Mouse (Mus musculus) neural tube, embryonic 11.5 days (tissue): ENCODE measurements at regions not wholly inside any gene's neighbourhood (a gene's known extent, or its start where the extent isn't known, plus 50 kb on each side); places are given as distances from the start of the nearest gene placed in this dataset.
A peak's percentile ranks its signal among the peaks of the same experiment; 100 is the strongest.

Source experiments
- ATAC-seq: fragments of 200-750 bp; cut with Nextera tagmentation; 2 replicates; pipeline ENCODE4 v1.8.0; 2017; ENCODE audit warnings: moderate number of reproducible peaks, mild to moderate bottlenecking, moderate TSS enrichment, moderate library complexity; ENCODE audit not compliant: insufficient read depth, low FRiP score, low TSS enrichment
- DNase-seq: peaks from one replicate; pipeline ENCODE4 v3.0.0-alpha.2; 2015; ENCODE audit warnings: low spot score
- H3K27ac ChIP-seq: fragments of 300-500 bp; sonication (generic); 2 replicates; pipeline ENCODE4 v1.5.1; 2014; ENCODE audit warnings: low read depth, mild to moderate bottlenecking, low read length
- H3K27me3 ChIP-seq: fragments of 300-500 bp; sonication (generic); 2 replicates; pipeline ENCODE4 v1.6.1; 2014; ENCODE audit warnings: mild to moderate bottlenecking, low read length, mixed read lengths; ENCODE audit not compliant: control insufficient read depth, insufficient read depth
- H3K36me3 ChIP-seq: fragments of 300-500 bp; sonication (generic); 2 replicates; pipeline ENCODE4 v1.6.1; 2014; ENCODE audit warnings: mild to moderate bottlenecking, low read length, moderate library complexity, mixed read lengths; ENCODE audit not compliant: control insufficient read depth, insufficient read depth
- H3K4me1 ChIP-seq: fragments of 300-500 bp; sonication (generic); 2 replicates; pipeline ENCODE4 v1.6.1; 2014; ENCODE audit warnings: low read length, mixed read lengths; ENCODE audit not compliant: control insufficient read depth, insufficient read depth
- H3K4me2 ChIP-seq: fragments of 300-500 bp; sonication (generic); 2 replicates; pipeline ENCODE4 v1.6.1; 2014; ENCODE audit warnings: low read depth, mild to moderate bottlenecking, moderate library complexity
- H3K4me3 ChIP-seq: fragments of 300-500 bp; sonication (generic); 2 replicates; pipeline ENCODE4 v1.5.1; 2014; ENCODE audit warnings: low read depth, low read length
- H3K9ac ChIP-seq: fragments of 300-500 bp; sonication (generic); 2 replicates; pipeline ENCODE4 v1.6.1; 2014; ENCODE audit warnings: mild to moderate bottlenecking, low read length
- H3K9me3 ChIP-seq: fragments of 300-500 bp; sonication (generic); 2 replicates; pipeline ENCODE4 v1.6.1; 2016; ENCODE audit warnings: low read length; ENCODE audit not compliant: control insufficient read depth
- WGBS: fragments of 180-500 bp; shearing (Covaris S2); extraction: QIAGEN DNeasy Blood & Tissue Kit; methylation state at CpG from one replicate; pipeline ENCODE4 v1.1.7; 2014; 5-methylcytosine and 5-hydroxymethylcytosine counted together

DNA sequence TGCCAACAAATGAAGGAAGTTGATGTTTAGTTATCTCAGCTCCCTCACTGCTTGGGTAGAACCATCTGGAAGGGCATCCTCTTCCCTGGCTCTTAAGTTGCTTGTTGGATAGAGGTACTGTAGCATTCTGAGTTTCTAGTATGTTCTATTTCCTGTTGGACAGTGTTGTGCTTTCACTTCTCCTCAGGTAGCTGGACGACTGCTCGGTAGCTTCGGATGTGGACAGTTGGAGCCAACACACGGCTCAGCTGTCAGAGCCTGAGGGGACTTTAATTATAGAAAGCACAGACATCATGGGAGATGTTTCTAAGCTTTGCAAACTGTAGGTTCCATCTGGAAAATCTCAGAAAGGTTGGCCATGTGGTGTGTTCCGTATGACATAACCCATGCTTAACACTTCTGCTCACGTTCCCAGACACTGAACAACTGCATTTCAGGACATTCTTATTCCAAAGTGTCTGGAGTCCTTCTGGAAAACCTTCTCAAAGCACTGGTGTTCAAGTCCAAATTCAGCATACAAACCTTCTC, 233.8 kb upstream of the Lrtm1 start:
- Histone ChIP-seq H3K36me3 (no peaks in the 10 kb centered on the region), H3K4me3 (no peak overlapping the region), H3K27me3 (no peaks in the 10 kb centered on the region), H3K9me3 (no peaks in the 10 kb centered on the region), H3K4me1 (no peaks in the 10 kb centered on the region), H3K9ac (no peak overlapping the region), H3K27ac (no peak overlapping the region), H3K4me2 (no peak overlapping the region)
- no peak for DNase-seq
- no peak for ATAC-seq
- WGBS, result 89% methylated on average over 6 of the region's 6 CpGs

- no peaks in the 10 kb centered on the region for H3K36me3 ChIP-seq
- 3% methylated on average over 4 of the region's 4 CpGs for WGBS
- no peak overlapping the region for H3K4me2 ChIP-seq
- ATAC-seq, result no peak
- H3K4me1 ChIP-seq, result no peaks in the 10 kb centered on the region
- H3K9ac ChIP-seq, result no peak overlapping the region
- H3K27me3 ChIP-seq, result no peaks in the 10 kb centered on the region
- no peak for DNase-seq
- no peak overlapping the region for H3K4me3 ChIP-seq
- no peaks in the 10 kb centered on the region for H3K9me3 ChIP-seq
- H3K27ac ChIP-seq, result no peak overlapping the region
These were observed 219.7 kb upstream of the Lrtm1 start for GRCm38 (mm10) chr14:28798290-28798689.

- Histone ChIP-seq H3K36me3 (no peaks in the 10 kb centered on the region), H3K9me3 (no peaks in the 10 kb centered on the region), H3K9ac (no peak overlapping the region), H3K4me2 (no peak overlapping the region), H3K27ac (no peak overlapping the region), H3K27me3 (no peaks in the 10 kb centered on the region), H3K4me3 (no peak overlapping the region), H3K4me1 (no peaks in the 10 kb centered on the region)
- ATAC-seq (no peak), DNase-seq (no peak)
- 81% methylated on average over 4 of the region's 4 CpGs for WGBS
These were observed 216.3 kb upstream of the Lrtm1 start for GRCm38 (mm10) chr14:28801681-28802080.

GRCm38 (mm10) chr14:28802126-28802525, 215.9 kb upstream of the Lrtm1 start:
- ATAC-seq, result no peak
- DNase-seq, result no peak
- no peak overlapping the region for H3K4me3 ChIP-seq
- H3K9ac ChIP-seq, result no peak overlapping the region
- no peak overlapping the region for H3K4me2 ChIP-seq
- no peak overlapping the region for H3K27ac ChIP-seq
- no peaks in the 10 kb centered on the region for H3K9me3 ChIP-seq
- no peaks in the 10 kb centered on the region for H3K27me3 ChIP-seq
- H3K36me3 ChIP-seq, result no peaks in the 10 kb centered on the region
- 82% methylated on average over 5 of the region's 5 CpGs for WGBS
- no peaks in the 10 kb centered on the region for H3K4me1 ChIP-seq

DNA sequence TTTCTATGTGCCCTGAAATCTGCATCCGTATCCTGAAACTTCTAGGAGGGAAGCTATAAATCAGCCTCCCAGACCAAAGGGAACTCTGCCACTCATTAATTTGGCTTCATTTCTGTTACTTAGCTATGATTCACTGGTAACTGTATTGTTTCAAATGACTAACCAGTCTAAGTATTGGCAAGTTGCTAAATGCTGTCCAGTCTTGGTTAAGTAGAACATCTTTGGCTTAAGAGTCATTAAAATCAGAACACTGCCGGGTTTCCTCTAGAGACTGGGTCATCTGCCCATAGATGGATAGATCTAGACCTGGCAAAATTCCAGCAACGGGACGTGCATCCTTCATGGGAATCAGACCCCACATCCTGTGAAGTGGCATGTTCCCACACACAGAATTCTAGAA, 209.9 kb upstream of the Lrtm1 start:
- Histone ChIP-seq H3K36me3 (no peaks in the 10 kb centered on the region), H3K9me3 (no peaks in the 10 kb centered on the region), H3K27ac (no peak overlapping the region), H3K9ac (no peak overlapping the region), H3K4me3 (no peak overlapping the region), H3K27me3 (no peaks in the 10 kb centered on the region), H3K4me1 (no peaks in the 10 kb centered on the region), H3K4me2 (no peak overlapping the region)
- DNase-seq (no peak), ATAC-seq (no peak)
- 89% methylated on average over 4 of the region's 4 CpGs for WGBS

GRCm38 (mm10) chr14:28809355-28809754, 208.7 kb upstream of the Lrtm1 start:
- DNase-seq, result peak; percentile 39

DNA sequence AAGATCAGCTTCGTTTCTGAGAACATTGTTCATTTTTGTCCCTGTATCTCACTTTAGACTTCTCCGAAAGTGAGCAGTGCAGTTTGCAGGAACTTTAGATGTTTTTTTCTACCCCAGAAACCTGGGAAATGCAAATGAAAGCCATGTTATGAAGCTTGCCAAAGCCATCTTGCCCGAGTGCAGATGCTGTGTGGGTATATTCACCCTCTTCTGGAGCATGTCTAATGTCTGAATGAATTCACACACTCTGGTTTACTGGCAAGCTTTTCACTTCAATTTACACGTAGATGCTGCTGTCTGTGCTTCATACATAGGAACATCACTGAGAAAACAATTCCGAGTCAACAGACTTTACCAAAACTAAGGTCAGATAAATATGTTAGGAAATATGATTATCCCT, 197.0 kb upstream of the Lrtm1 start:
- Histone ChIP-seq H3K4me2 (no peak overlapping the region), H3K9me3 (no peaks in the 10 kb centered on the region), H3K36me3 (no peaks in the 10 kb centered on the region), H3K9ac (no peak overlapping the region), H3K4me1 (no peaks in the 10 kb centered on the region), H3K27me3 (no peaks in the 10 kb centered on the region), H3K27ac (no peak overlapping the region), H3K4me3 (no peak overlapping the region)
- ATAC-seq (no peak), DNase-seq (no peak)
- 83% methylated on average over 5 of the region's 5 CpGs for WGBS

More at GRCm38 (mm10) chr14:28809355-28809754, 208.7 kb upstream of the Lrtm1 start:
- WGBS, result 55% methylated on average over 5 of the region's 5 CpGs
- ATAC-seq, result no peak
- Histone ChIP-seq H3K36me3 (no peaks in the 10 kb centered on the region), H3K4me1 (no peaks in the 10 kb centered on the region), H3K9ac (0 out of 2 replicates have a peak overlapping the region, but pooled peaks have one; percentile 6), H3K27me3 (no peaks in the 10 kb centered on the region), H3K4me2 (no peak overlapping the region), H3K9me3 (no peaks in the 10 kb centered on the region), H3K4me3 (no peak overlapping the region), H3K27ac (no peak overlapping the region)

- no peak for ATAC-seq
- no peak overlapping the region for H3K4me2 ChIP-seq
- H3K27ac ChIP-seq, result no peak overlapping the region
- no peaks in the 10 kb centered on the region for H3K9me3 ChIP-seq
- H3K9ac ChIP-seq, result no peak overlapping the region
- no peaks in the 10 kb centered on the region for H3K27me3 ChIP-seq
- H3K4me3 ChIP-seq, result no peak overlapping the region
- 40% methylated on average over 6 of the region's 6 CpGs for whole genome bisulfite sequencing
- no peaks in the 10 kb centered on the region for H3K36me3 ChIP-seq
- H3K4me1 ChIP-seq, result no peaks in the 10 kb centered on the region
- peak; percentile 43 for DNase-seq
These were observed 190.8 kb upstream of the Lrtm1 start for GRCm38 (mm10) chr14:28827186-28827585.

GRCm38 (mm10) chr14:28837117-28837516, 180.9 kb upstream of the Lrtm1 start:
- H3K4me1 ChIP-seq, result no peaks in the 10 kb centered on the region
- H3K4me3 ChIP-seq, result no peak overlapping the region
- no peak for ATAC-seq
- no peaks in the 10 kb centered on the region for H3K9me3 ChIP-seq
- H3K36me3 ChIP-seq, result no peaks in the 10 kb centered on the region
- no peak overlapping the region for H3K27ac ChIP-seq
- no peak overlapping the region for H3K9ac ChIP-seq
- no peaks in the 10 kb centered on the region for H3K27me3 ChIP-seq
- H3K4me2 ChIP-seq, result no peak overlapping the region
- no peak for DNase-seq
